Mouse (Mus musculus) stomach, postnatal 0 days (tissue): ENCODE results near the gene Fgfr2. TPM values are rescaled to one million over a fixed set of nuclear protein-coding genes. Genes with fewer than 3 reads are reported as not detected.
A peak's percentile ranks its signal among the peaks of the same experiment; 100 is the strongest.

Source experiments
- ATAC-seq: fragments of 200-750 bp; cut with Nextera tagmentation; 2 replicates; pipeline ENCODE4 v1.8.0; 2017; ENCODE audit not compliant: low FRiP score, low TSS enrichment
- DNase-seq: peaks from one replicate; pipeline ENCODE4 v3.0.0-alpha.2; 2016; ENCODE audit warnings: low spot score
- H3K27ac ChIP-seq: fragments of 300-500 bp; sonication (generic); replicated peaks from 2 replicates; pipeline ENCODE4 v1.5.1; 2014; ENCODE audit warnings: mild to moderate bottlenecking, control low read depth
- H3K27me3 ChIP-seq: fragments of 300-500 bp; sonication (generic); 2 replicates; pipeline ENCODE4 v1.6.1; 2014; ENCODE audit warnings: low read length; ENCODE audit not compliant: control insufficient read depth, insufficient read depth
- H3K36me3 ChIP-seq: fragments of 300-500 bp; sonication (generic); 2 replicates; pipeline ENCODE4 v1.6.1; 2014; ENCODE audit warnings: low read length, mixed read lengths; ENCODE audit not compliant: control insufficient read depth, insufficient read depth
- H3K4me1 ChIP-seq: fragments of 300-500 bp; sonication (generic); replicated peaks from 2 replicates; pipeline ENCODE4 v1.6.1; 2014; ENCODE audit warnings: antibody characterized with exemption; ENCODE audit not compliant: control insufficient read depth, insufficient read depth
- H3K4me2 ChIP-seq: fragments of 300-500 bp; sonication (generic); replicated peaks from 2 replicates; pipeline ENCODE4 v1.6.1; 2014; ENCODE audit warnings: low read depth, mild to moderate bottlenecking, control low read depth, moderate library complexity
- H3K4me3 ChIP-seq: fragments of 300-500 bp; sonication (generic); 2 replicates; pipeline ENCODE4 v1.5.1; 2014; ENCODE audit warnings: low read depth, low read length, control low read depth
- H3K9ac ChIP-seq: fragments of 300-500 bp; sonication (generic); 2 replicates; pipeline ENCODE4 v1.6.1; 2014; ENCODE audit warnings: mild to moderate bottlenecking, low read length, control low read depth, mixed read lengths
- H3K9me3 ChIP-seq: fragments of 300-500 bp; sonication (generic); 2 replicates; pipeline ENCODE4 v1.6.1; 2016; ENCODE audit warnings: low read length; ENCODE audit not compliant: control insufficient read depth
- CTCF ChIP-seq: IDR thresholded peaks from 2 replicates; pipeline ENCODE4 v1.5.1; 2016; ENCODE audit warnings: antibody characterized with exemption, low read depth, mild to moderate bottlenecking, moderate library complexity
- EP300 ChIP-seq: optimal IDR thresholded peaks from 2 replicates; pipeline ENCODE3; 2016; ENCODE audit warnings: antibody characterized with exemption
- WGBS: fragments of 180-500 bp; shearing (Covaris S2); extraction: QIAGEN DNeasy Blood & Tissue Kit; methylation state at CpG from one replicate; pipeline ENCODE4 v1.1.7; 2014; 5-methylcytosine and 5-hydroxymethylcytosine counted together
- polyA plus RNA-seq: library from polyadenylated mRNA; unstranded; fragments of >200 nt; fragmentation: Nextera tagmentation; extraction: Ambion mirVana; gene quantifications from 2 replicates; pipeline ENCODE4 v1.2.1, GENCODE M21; 2015

Gene Fgfr2
- polyA plus RNA-seq, 1 experiment from 2014 or later: 60.8 TPM

DNA sequence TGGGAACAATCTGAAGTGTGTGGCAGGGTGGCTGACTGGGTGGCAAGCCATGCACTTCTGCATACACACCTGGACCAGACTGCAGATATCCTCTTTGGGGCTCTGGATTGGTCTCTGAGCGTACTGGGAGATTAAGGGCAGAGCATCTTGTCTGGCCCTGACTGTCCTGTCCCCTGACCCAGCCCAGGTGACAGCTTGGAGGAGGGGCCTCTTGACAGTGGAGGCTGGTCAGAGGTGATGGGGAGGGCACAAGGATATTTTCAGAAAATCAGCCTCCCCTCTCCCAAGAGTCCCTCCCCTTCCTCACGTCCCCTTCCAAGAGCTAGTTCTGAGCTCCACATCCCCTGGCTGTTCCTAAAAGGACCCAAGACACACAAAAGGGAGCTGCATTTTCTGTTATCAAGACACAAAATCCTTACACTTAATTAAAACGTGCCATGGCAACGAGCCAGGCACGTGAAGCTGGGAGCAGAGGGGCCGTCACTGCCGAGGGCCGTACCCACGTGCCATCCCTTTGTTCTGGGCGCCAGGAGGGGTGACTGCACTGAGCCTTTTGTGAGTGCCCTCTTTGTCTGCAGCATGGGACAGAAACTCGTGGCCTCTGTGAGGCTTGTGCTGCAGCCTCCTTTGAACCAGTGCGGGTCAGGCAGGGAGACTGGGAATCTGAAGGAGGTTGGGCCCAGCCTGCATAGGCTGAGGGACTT is 1525.2 kb downstream of the Fgfr2 start:
- H3K27ac ChIP-seq: no peak overlapping the region
- 23% methylated on average over 12 of the region's 12 CpGs for WGBS
- ATAC-seq (no peak), DNase-seq (no peak)
- H3K9me3 ChIP-seq: no peaks in the 10 kb centered on the region
- no peak overlapping the region for H3K4me3 ChIP-seq
- no peak overlapping the region for H3K9ac ChIP-seq
- H3K36me3 ChIP-seq: no peaks in the 10 kb centered on the region
- H3K27me3 ChIP-seq: no peaks in the 10 kb centered on the region
- no peaks in the 10 kb centered on the region for H3K4me1 ChIP-seq
- H3K4me2 ChIP-seq: no peak overlapping the region
- no peak for TF ChIP-seq EP300
- TF ChIP-seq CTCF: no peak

DNA sequence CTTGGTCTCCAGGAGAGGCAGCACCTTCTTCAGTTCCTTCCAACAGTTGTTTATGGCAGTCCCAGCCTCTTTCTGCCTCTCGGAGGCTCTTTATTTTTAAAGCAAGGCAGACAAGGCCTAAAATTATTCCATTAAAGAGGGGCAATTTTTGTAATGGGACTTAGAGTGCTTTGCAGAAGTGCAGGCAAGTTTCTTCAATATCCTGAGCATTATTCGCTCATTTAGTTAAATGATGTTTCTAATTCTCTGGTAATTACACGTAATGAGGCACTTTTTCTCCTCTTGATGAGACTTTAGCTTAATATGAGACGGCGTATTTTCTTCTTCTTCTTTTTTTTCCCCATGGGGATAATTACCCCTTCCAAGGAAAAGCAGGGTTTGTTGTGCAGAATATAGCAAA is 1537.6 kb downstream of the Fgfr2 start:
- no peaks in the 10 kb centered on the region for H3K9me3 ChIP-seq
- H3K27ac ChIP-seq: no peak overlapping the region
- no peak overlapping the region for H3K4me2 ChIP-seq
- no peaks in the 10 kb centered on the region for H3K4me1 ChIP-seq
- 89% methylated on average over 5 of the region's 5 CpGs for WGBS
- ATAC-seq (no peak), DNase-seq (no peak)
- H3K36me3 ChIP-seq: no peaks in the 10 kb centered on the region
- no peak overlapping the region for H3K9ac ChIP-seq
- H3K4me3 ChIP-seq: no peak overlapping the region
- H3K27me3 ChIP-seq: no peaks in the 10 kb centered on the region
- no peak for TF ChIP-seq EP300
- TF ChIP-seq CTCF: no peak

DNA sequence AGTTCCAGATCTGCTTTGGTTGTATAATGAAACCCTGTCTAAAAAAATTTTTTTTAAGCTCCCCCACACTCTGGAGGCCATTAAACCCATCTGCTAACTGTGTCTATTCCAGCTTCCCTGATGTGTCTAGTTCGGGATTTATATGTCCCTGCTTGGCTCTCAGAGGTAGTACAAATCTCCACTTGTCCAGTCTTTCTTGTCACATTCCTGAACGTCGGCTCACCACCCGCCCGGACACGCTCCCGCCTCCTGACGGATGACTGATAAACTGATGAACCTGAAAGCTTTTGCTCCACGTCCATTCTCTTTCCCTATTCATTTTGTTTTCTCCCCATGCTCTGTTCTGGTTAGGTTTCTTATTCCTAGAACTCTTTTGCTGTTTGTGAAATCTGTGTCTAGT is 1541.0 kb downstream of the Fgfr2 start:
- H3K27ac ChIP-seq: no peak overlapping the region
- TF ChIP-seq EP300 (no peak), CTCF (no peak)
- H3K9ac ChIP-seq: no peak overlapping the region
- ATAC-seq (no peak), DNase-seq (no peak)
- H3K36me3 ChIP-seq: no peaks in the 10 kb centered on the region
- no peaks in the 10 kb centered on the region for H3K27me3 ChIP-seq
- 30% methylated on average over 9 of the region's 9 CpGs for WGBS
- no peak overlapping the region for H3K4me3 ChIP-seq
- H3K9me3 ChIP-seq: no peaks in the 10 kb centered on the region
- no peak overlapping the region for H3K4me2 ChIP-seq
- no peaks in the 10 kb centered on the region for H3K4me1 ChIP-seq

DNA sequence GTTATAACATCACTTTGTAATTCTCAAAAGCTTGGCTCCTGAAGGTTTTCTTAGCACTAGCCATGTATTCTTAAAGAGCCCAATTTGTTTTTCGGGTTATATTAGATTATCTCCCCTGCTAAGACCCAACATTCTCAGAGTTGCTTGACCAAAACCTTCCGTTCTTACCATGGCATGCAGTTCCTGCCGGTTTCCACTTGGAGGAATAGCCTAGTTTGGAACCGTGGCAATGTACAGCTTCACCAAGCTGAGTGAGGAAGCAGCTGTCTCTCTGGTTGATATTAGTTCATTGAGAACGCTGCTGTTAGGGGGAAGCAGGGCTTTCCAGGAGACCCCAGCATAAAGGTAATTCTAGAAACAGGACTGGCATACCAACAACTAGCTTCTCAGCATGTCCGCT is 1547.9 kb downstream of the Fgfr2 start:
- DNase-seq (no peak), ATAC-seq (no peak)
- TF ChIP-seq EP300 (no peak), CTCF (no peak)
- H3K27me3 ChIP-seq: no peaks in the 10 kb centered on the region
- WGBS: 77% methylated on average over 6 of the region's 6 CpGs
- H3K4me3 ChIP-seq: no peak overlapping the region
- no peak overlapping the region for H3K4me2 ChIP-seq
- peaks cover 13% of the 10 kb centered on the region; the same call in 1 of the 2 replicates for H3K36me3 ChIP-seq
- no peaks in the 10 kb centered on the region for H3K4me1 ChIP-seq
- H3K9ac ChIP-seq: no peak overlapping the region
- no peaks in the 10 kb centered on the region for H3K9me3 ChIP-seq
- no peak overlapping the region for H3K27ac ChIP-seq

DNA sequence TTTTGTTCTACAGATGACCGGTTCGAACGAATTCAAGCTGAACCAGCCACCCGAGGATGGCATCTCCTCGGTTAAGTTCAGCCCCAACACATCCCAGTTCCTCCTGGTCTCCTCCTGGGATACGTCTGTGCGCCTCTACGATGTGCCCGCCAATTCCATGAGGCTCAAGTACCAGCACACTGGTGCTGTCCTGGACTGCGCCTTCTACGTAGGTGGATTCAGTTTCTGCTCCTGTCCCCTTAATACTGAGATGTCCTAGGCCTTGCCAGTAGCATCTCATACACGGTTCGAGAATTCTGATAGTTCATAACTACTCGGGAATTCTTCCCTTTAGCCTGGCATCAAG is 1562.5 kb downstream of the Fgfr2 start:
- no peak for DNase-seq
- WGBS: 1% methylated on average over 14 of the region's 14 CpGs
- H3K4me1 ChIP-seq: no peaks in the 10 kb centered on the region

DNA sequence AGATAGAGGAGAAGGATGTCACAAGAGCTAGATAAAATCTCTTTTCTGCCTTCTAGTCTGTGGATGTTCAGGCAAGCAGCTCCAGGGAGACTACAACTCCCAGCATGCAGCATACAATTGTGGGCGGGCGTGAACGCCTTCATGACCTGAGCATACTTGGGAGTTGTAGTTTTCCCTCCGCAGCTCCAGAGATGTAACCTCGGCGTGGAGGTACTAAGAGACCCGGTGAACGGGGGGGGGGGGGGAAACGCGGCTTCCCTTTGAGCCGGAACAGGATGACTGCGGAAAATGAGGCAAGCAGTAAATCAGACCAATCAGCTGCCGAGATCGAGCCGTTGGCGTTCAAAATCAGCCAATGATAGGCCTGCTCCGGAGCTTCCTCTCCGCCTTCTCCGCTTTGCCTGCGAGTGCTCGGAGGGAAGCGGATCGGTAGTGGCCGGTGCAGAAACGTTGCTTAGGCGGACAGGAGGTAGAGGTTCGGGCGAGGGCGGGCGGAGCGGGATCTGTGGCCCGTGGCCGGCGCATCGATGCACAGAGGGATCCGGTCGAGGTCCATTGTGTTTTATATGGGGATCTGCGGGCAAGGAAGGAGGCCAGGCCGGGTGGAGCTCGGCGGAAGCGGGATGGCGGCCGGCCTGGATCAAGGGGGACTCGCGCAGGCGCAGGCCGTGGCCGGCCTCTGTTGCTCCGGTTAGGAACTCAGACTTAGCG is 1563.0 kb downstream of the Fgfr2 start, which contains the start of gene Bub3:
Gene Bub3, plus strand, starts transcription at position 237 of the 711 bp plus-strand sequence.
- ATAC-seq (peak; percentile 96), DNase-seq (peak; percentile 91)
- Histone ChIP-seq H3K36me3 (no peaks in the 10 kb centered on the region; the same call in 1 of the 2 replicates), H3K4me1 (no peaks in the 10 kb centered on the region), H3K27me3 (peaks cover 10% of the 10 kb centered on the region; the same call in 1 of the 2 replicates), H3K4me2 (peak within 1 kb of the TSS; percentile 78), H3K9me3 (no peaks in the 10 kb centered on the region), H3K9ac (peak within 1 kb of the TSS; percentile 87), H3K27ac (peak within 1 kb of the TSS; percentile 84), H3K4me3 (peak within 1 kb of the TSS; percentile 88)
- WGBS: under 1% methylated on average over 41 of the region's 51 CpGs
- TF ChIP-seq EP300 (no peak), CTCF (no peak)

More for the DNA sequence above, 1562.5 kb downstream of the Fgfr2 start:
- Histone ChIP-seq H3K4me3 (peak overlapping the region; percentile 88), H3K9me3 (no peaks in the 10 kb centered on the region), H3K27ac (peak overlapping the region; percentile 84), H3K27me3 (peaks cover 9% of the 10 kb centered on the region; the same call in 1 of the 2 replicates), H3K9ac (peak overlapping the region; percentile 87), H3K36me3 (no peaks in the 10 kb centered on the region; the same call in 1 of the 2 replicates), H3K4me2 (peak overlapping the region; percentile 78)
- TF ChIP-seq CTCF (no peak), EP300 (no peak)
- ATAC-seq: peak; percentile 33; the same call in 1 of the 2 replicates
